Mouse (Mus musculus) heart, embryonic 15.5 days (tissue): ENCODE measurements around the gene Rab29. TPM values are rescaled to one million over a fixed set of nuclear protein-coding genes. Genes with fewer than 3 reads are reported as not detected.

ENCODE experiments used
- ATAC-seq: fragments of 200-750 bp; cut with Nextera tagmentation; replicated peaks from 2 replicates; pipeline ENCODE4 v1.8.0; 2017; ENCODE audit warnings: low read depth, moderate TSS enrichment; ENCODE audit not compliant: insufficient number of reproducible peaks, insufficient read depth, low FRiP score
- H3K27ac ChIP-seq: fragments of 300-500 bp; sonication (generic); 2 replicates; pipeline ENCODE4 v1.5.1; 2015; ENCODE audit warnings: mild to moderate bottlenecking, inconsistent platforms
- H3K27me3 ChIP-seq: fragments of 300-500 bp; sonication (generic); 2 replicates; pipeline ENCODE4 v1.6.1; 2015; ENCODE audit warnings: inconsistent platforms
- H3K36me3 ChIP-seq: fragments of 300-500 bp; sonication (generic); 2 replicates; pipeline ENCODE4 v1.6.1; 2015; ENCODE audit warnings: mild to moderate bottlenecking, inconsistent platforms
- H3K4me1 ChIP-seq: fragments of 300-500 bp; sonication (generic); replicated peaks from 2 replicates; pipeline ENCODE4 v1.6.1; 2015; ENCODE audit warnings: inconsistent platforms
- H3K4me2 ChIP-seq: fragments of 300-500 bp; sonication (generic); 2 replicates; pipeline ENCODE4 v1.6.1; 2015; ENCODE audit warnings: inconsistent platforms, mild to moderate bottlenecking, moderate library complexity
- H3K4me3 ChIP-seq: fragments of 300-500 bp; sonication (generic); 2 replicates; pipeline ENCODE4 v1.5.1; 2015; ENCODE audit warnings: mild to moderate bottlenecking, inconsistent platforms
- H3K9ac ChIP-seq: fragments of 300-500 bp; sonication (generic); 2 replicates; pipeline ENCODE4 v1.6.1; 2015; ENCODE audit warnings: mild to moderate bottlenecking, inconsistent platforms
- H3K9me3 ChIP-seq: fragments of 300-500 bp; sonication (generic); replicated peaks from 2 replicates; pipeline ENCODE4 v1.6.1; 2016; ENCODE audit warnings: inconsistent platforms
- WGBS: fragments of 180-500 bp; shearing (Covaris S2); methylation state at CpG from one replicate; pipeline ENCODE4 v1.1.7; 2015; ENCODE audit warnings: mixed read lengths; 5-methylcytosine and 5-hydroxymethylcytosine counted together
- polyA plus RNA-seq: library from polyadenylated mRNA; unstranded; fragments of >200 nt; fragmentation: Nextera tagmentation; extraction: Ambion mirVana; gene quantifications from 2 replicates; pipeline ENCODE4 v1.2.1, GENCODE M21; 2015

The Rab29 gene
- polyA plus RNA-seq, 1 experiment from 2014 or later = 17.3 TPM

DNA sequence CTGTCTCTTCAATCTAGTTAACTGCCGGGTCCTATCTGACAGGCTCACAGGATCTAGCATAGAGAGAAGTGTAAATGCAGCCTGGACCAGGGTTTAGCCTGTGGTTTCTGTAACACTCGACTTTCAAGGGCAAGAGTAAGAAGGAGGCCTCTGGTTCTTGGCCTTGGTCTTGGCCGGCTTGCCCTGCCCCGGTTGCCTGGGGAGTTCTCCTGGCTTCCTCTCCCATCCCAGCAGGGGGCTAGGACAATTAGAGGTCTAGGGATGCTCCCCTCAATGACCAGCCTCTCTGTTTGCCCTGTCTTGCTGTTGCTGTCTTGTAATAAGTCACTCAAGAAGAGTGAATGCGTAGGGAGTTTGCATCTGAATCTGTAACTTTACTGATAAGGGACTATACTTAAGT lies 37.7 kb upstream of the Rab29 start:
- Histone ChIP-seq H3K36me3 (no peaks in the 10 kb centered on the region; the same call in 1 of the 2 replicates), H3K4me2 (peak overlapping the region; percentile 75), H3K4me1 (peaks cover 12% of the 10 kb centered on the region), H3K27me3 (no peaks in the 10 kb centered on the region), H3K4me3 (peak overlapping the region; percentile 86), H3K9me3 (no peaks in the 10 kb centered on the region), H3K27ac (no peak overlapping the region), H3K9ac (peak overlapping the region; percentile 77; the same call in 1 of the 2 replicates)
- ATAC-seq = no peak
- 42% methylated on average over 5 of the region's 5 CpGs for WGBS

- Histone ChIP-seq H3K4me3 (no peak overlapping the region), H3K27me3 (no peaks in the 10 kb centered on the region), H3K36me3 (no peaks in the 10 kb centered on the region; the same call in 1 of the 2 replicates), H3K4me1 (peaks cover 12% of the 10 kb centered on the region), H3K4me2 (no peak overlapping the region), H3K27ac (no peak overlapping the region), H3K9ac (no peak overlapping the region), H3K9me3 (no peaks in the 10 kb centered on the region)
- no peak for ATAC-seq
- WGBS = 82% methylated on average over 15 of the region's 15 CpGs
Observed at GRCm38 (mm10) chr1:131830561-131830960, 36.5 kb upstream of the Rab29 start.

GRCm38 (mm10) chr1:131830971-131831641 lies 35.9 kb upstream of the Rab29 start:
- Histone ChIP-seq H3K27me3 (no peaks in the 10 kb centered on the region), H3K4me3 (no peak overlapping the region), H3K4me1 (peaks cover 12% of the 10 kb centered on the region), H3K4me2 (no peak overlapping the region), H3K9ac (no peak overlapping the region), H3K27ac (no peak overlapping the region), H3K9me3 (no peaks in the 10 kb centered on the region), H3K36me3 (no peaks in the 10 kb centered on the region; the same call in 1 of the 2 replicates)
- 75% methylated on average over 8 of the region's 8 CpGs for WGBS
- no peak for ATAC-seq

- no peak for ATAC-seq
- 87% methylated on average over 3 of the region's 3 CpGs for WGBS
- Histone ChIP-seq H3K9ac (no peak overlapping the region), H3K4me2 (no peak overlapping the region), H3K36me3 (peaks cover 14% of the 10 kb centered on the region), H3K4me3 (no peak overlapping the region), H3K9me3 (no peaks in the 10 kb centered on the region), H3K27ac (no peak overlapping the region), H3K4me1 (no peaks in the 10 kb centered on the region), H3K27me3 (no peaks in the 10 kb centered on the region)
Observed at GRCm38 (mm10) chr1:131837035-131837434, 30.0 kb upstream of the Rab29 start.

DNA sequence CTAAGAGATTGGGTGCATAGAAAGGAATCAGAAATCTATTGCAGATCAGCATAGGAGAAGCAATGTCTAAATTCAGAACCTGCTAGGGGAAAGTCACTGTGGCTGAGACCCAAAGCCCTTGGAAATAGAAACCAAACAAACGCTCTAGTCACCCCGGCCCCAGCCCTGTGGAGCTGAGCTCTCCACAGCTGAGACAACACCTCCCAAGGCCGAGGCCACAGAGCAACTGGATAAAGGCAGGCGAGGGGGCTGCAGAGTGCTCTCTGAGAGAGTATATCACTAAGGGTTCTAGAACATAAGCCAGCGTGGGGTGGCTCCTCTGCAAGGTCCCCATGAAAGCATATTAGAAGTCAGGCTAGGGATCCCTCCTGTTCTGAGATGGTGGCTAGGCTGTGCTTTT lies 28.5 kb upstream of the Rab29 start:
- H3K9me3 ChIP-seq = no peaks in the 10 kb centered on the region
- peaks cover 18% of the 10 kb centered on the region for H3K36me3 ChIP-seq
- H3K27me3 ChIP-seq = no peaks in the 10 kb centered on the region
- no peak for ATAC-seq
- H3K4me3 ChIP-seq = no peak overlapping the region
- no peak overlapping the region for H3K9ac ChIP-seq
- 74% methylated on average over 5 of the region's 5 CpGs for WGBS
- no peak overlapping the region for H3K4me2 ChIP-seq
- H3K27ac ChIP-seq = no peak overlapping the region
- H3K4me1 ChIP-seq = no peaks in the 10 kb centered on the region

- WGBS = 34% methylated on average over 2 of the region's 2 CpGs
- Histone ChIP-seq H3K9ac (no peak overlapping the region), H3K36me3 (peaks cover 25% of the 10 kb centered on the region), H3K4me1 (no peaks in the 10 kb centered on the region), H3K9me3 (no peaks in the 10 kb centered on the region), H3K4me2 (no peak overlapping the region), H3K27me3 (no peaks in the 10 kb centered on the region), H3K4me3 (no peak overlapping the region), H3K27ac (no peak overlapping the region)
- ATAC-seq = no peak
Observed at GRCm38 (mm10) chr1:131839279-131839678, 27.7 kb upstream of the Rab29 start.

DNA sequence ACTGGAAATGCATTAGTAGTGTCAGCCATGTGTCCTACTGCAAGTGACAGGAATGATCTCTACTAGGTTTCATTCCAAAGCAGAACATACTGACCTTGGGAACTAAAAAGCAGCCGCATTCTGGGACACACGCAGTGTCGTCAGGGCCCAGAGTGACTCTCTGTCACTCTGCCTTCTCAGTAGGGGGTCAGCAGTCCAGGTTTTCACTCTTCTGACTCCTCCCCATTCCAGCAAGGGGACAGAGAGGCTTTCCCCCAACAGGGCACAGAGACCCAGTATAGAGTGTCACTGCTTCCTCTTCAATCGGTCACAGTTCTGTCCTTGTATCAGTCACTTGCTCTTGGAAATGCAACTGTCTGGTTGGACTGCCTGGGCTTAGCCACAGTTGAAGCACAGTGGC lies 24.8 kb upstream of the Rab29 start:
- ATAC-seq = no peak
- peaks cover 38% of the 10 kb centered on the region for H3K36me3 ChIP-seq
- no peaks in the 10 kb centered on the region for H3K9me3 ChIP-seq
- no peaks in the 10 kb centered on the region for H3K27me3 ChIP-seq
- H3K27ac ChIP-seq = no peak overlapping the region
- no peak overlapping the region for H3K4me3 ChIP-seq
- no peak overlapping the region for H3K4me2 ChIP-seq
- no peaks in the 10 kb centered on the region for H3K4me1 ChIP-seq
- 68% methylated on average over 4 of the region's 4 CpGs for WGBS
- H3K9ac ChIP-seq = no peak overlapping the region

DNA sequence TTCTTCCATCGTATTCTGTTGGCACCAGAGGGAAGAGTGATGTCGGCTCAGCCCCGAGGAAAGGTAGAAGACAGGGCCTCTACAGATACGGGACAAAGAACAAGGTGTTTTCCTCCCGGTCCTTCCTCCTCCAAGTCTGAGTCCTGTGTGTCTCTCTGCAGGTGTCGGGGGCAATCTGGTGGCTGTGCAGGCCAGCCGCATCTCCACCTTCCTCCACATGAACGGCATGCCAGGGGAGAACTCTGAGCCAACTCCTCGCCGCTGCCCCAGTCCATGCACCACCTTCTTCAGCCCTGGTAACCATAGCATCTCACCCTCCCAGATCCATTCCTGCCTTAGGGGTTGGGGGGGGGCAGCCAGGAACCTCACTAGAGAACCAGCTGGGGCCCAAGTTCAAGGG lies 23.3 kb upstream of the Rab29 start:
- H3K27me3 ChIP-seq = no peaks in the 10 kb centered on the region
- H3K27ac ChIP-seq = no peak overlapping the region
- H3K9ac ChIP-seq = no peak overlapping the region
- H3K4me3 ChIP-seq = no peak overlapping the region
- H3K36me3 ChIP-seq = peaks cover 40% of the 10 kb centered on the region
- WGBS = 94% methylated on average over 10 of the region's 10 CpGs
- no peaks in the 10 kb centered on the region for H3K9me3 ChIP-seq
- no peaks in the 10 kb centered on the region for H3K4me1 ChIP-seq
- no peak overlapping the region for H3K4me2 ChIP-seq
- no peak for ATAC-seq

GRCm38 (mm10) chr1:131844883-131845282 lies 22.1 kb upstream of the Rab29 start:
- Histone ChIP-seq H3K4me1 (no peaks in the 10 kb centered on the region), H3K36me3 (peaks cover 40% of the 10 kb centered on the region), H3K27me3 (no peaks in the 10 kb centered on the region), H3K4me3 (no peak overlapping the region), H3K4me2 (no peak overlapping the region), H3K27ac (no peak overlapping the region), H3K9ac (no peak overlapping the region), H3K9me3 (no peaks in the 10 kb centered on the region)
- WGBS = 76% methylated on average over 8 of the region's 8 CpGs
- no peak for ATAC-seq

GRCm38 (mm10) chr1:131846255-131846654 lies 20.8 kb upstream of the Rab29 start:
- WGBS = 74% methylated on average over 5 of the region's 5 CpGs

GRCm38 (mm10) chr1:131861811-131862210 lies 5.2 kb upstream of the Rab29 start:
- WGBS = 72% methylated on average over 4 of the region's 4 CpGs
- no peak overlapping the region for H3K4me2 ChIP-seq
- H3K27me3 ChIP-seq = no peaks in the 10 kb centered on the region
- no peaks in the 10 kb centered on the region for H3K4me1 ChIP-seq
- no peaks in the 10 kb centered on the region for H3K9me3 ChIP-seq
- ATAC-seq = no peak
- no peak overlapping the region for H3K27ac ChIP-seq
- H3K36me3 ChIP-seq = no peaks in the 10 kb centered on the region
- no peak overlapping the region for H3K9ac ChIP-seq
- H3K4me3 ChIP-seq = no peak overlapping the region

More at GRCm38 (mm10) chr1:131846255-131846654, 20.8 kb upstream of the Rab29 start:
- Histone ChIP-seq H3K27me3 (no peaks in the 10 kb centered on the region), H3K9ac (no peak overlapping the region), H3K4me2 (no peak overlapping the region), H3K27ac (no peak overlapping the region), H3K4me3 (no peak overlapping the region), H3K9me3 (no peaks in the 10 kb centered on the region), H3K4me1 (no peaks in the 10 kb centered on the region), H3K36me3 (peaks cover 28% of the 10 kb centered on the region)
- no peak for ATAC-seq

GRCm38 (mm10) chr1:131865596-131865995 lies 1.4 kb upstream of the Rab29 start:
- H3K27me3 ChIP-seq = no peaks in the 10 kb centered on the region
- no peaks in the 10 kb centered on the region for H3K36me3 ChIP-seq
- no peak overlapping the region for H3K4me2 ChIP-seq
- H3K9ac ChIP-seq = no peak overlapping the region
- H3K27ac ChIP-seq = no peak overlapping the region
- peaks cover 8% of the 10 kb centered on the region for H3K4me1 ChIP-seq
- no peak overlapping the region for H3K4me3 ChIP-seq
- no peaks in the 10 kb centered on the region for H3K9me3 ChIP-seq
- 77% methylated on average over 5 of the region's 5 CpGs for WGBS
- ATAC-seq = no peak
